Comparison of ENCODE assay signal across 8 mouse cellular contexts in the genomic region with DNA sequence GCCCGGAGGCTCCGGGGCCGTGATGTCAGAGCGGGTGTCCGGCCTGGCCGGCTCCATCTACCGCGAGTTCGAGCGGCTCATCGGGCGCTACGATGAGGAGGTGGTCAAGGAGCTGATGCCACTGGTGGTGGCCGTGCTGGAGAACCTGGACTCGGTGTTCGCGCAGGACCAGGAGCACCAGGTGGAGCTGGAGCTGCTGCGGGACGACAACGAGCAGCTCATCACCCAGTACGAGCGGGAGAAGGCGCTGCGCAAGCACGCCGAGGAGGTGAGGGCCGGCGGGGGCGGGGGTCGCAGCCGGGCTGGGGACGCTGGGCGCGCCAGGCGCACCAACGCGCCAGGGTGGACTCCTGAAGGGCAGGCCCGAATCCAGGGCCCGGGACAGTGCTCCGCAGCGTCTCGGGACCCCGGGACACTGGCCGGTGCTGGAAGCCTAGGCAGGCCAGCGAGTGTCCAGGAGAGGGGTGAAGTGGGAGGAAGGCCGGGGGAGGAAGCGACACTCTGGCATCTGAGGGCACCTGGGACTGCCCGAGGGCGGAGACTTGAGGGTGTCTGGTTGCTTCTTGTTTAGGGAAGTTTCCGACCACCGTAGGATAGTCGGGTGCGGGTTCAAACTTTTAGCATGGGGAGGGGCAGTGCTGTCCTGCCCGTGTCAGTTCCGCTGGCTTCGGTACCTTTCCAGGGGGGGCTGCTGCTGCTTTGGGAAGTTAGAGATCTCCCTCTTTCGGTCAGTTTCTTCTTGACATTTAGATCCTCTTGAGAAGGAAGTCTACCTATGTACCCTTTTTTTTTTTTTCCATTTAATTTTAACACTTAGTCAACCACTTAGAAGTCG. TPM values are rescaled to one million over a fixed set of nuclear protein-coding genes. Genes with fewer than 3 reads are reported as not detected.
DNase-seq lines count a peak whose midpoint lies in the region; ATAC-seq and TF ChIP-seq lines count a peak whose summit lies in the region.

No protein-coding gene starts in this region.

- peak overlapping the region; percentile 91 for H3K9ac ChIP-seq in embryonic facial prominence, embryonic 13.5 days
- peak overlapping the region; percentile 99 for H3K9ac ChIP-seq in heart, adult 2 months (ENCODE audit: low read depth, low read length)
- H3K9ac ChIP-seq in liver, adult 2 months (ENCODE audit: low read depth, low read length), result peak overlapping the region; percentile 96
- H3K9ac ChIP-seq in stomach, embryonic 16.5 days (ENCODE audit: low read length), result peak overlapping the region; percentile 98

- peaks cover 7% of the 10 kb centered on the region for H3K79me2 ChIP-seq in heart, adult 2 months (replicated peaks; ENCODE audit: control insufficient read depth, insufficient read depth, low read length)
- H3K79me2 ChIP-seq in liver, adult 2 months (ENCODE audit: control insufficient read depth, insufficient read depth, low read length), result peaks cover 18% of the 10 kb centered on the region

- intact Hi-C loops in heart, adult 2 months (cut with DNase I), result loop anchor here (2.0 to 5.0 kb wide), 3 partner anchors 39 to 76 kb away; a partner anchor contains a TSS

- 0 out of 2 replicates have a peak, but pooled peaks have one; percentile 41 for TF ChIP-seq EP300 in heart, adult 2 months (IDR thresholded peaks at IDR 0.05; ENCODE audit: insufficient read depth, low read depth, low read length)

- H3K4me2 ChIP-seq in embryonic facial prominence, embryonic 13.5 days, result peak overlapping the region; percentile 82
- H3K4me2 ChIP-seq in stomach, embryonic 16.5 days (ENCODE audit: low read depth, low read length), result peak overlapping the region; percentile 79

- TF ChIP-seq POLR2A in heart, adult 2 months (IDR thresholded peaks at IDR 0.05; ENCODE audit: insufficient read depth, low read depth, low read length), result no peak
- TF ChIP-seq POLR2A in kidney, adult 2 months (IDR thresholded peaks at IDR 0.05; ENCODE audit: low read depth, low read length), result no peak
- 0 out of 2 replicates have a peak, but pooled peaks have one; percentile 7 for TF ChIP-seq POLR2A in liver, adult 2 months (IDR thresholded peaks at IDR 0.05; ENCODE audit: extremely low read depth, insufficient read depth, low read length)

- under 1% methylated on average over 58 of the region's 58 CpGs for WGBS in embryonic facial prominence, embryonic 13.5 days
- under 1% methylated on average over 58 of the region's 58 CpGs for WGBS in heart, adult 2 months
- under 1% methylated on average over 58 of the region's 58 CpGs for WGBS in kidney, adult 2 months
- WGBS in liver, adult 2 months, result under 1% methylated on average over 58 of the region's 58 CpGs
- under 1% methylated on average over 56 of the region's 58 CpGs for WGBS in stomach, embryonic 16.5 days

- peak overlapping the region; percentile 87 for H3K4me3 ChIP-seq in embryonic facial prominence, embryonic 13.5 days
- peak overlapping the region; percentile 92 for H3K4me3 ChIP-seq in heart, adult 2 months
- H3K4me3 ChIP-seq in kidney, adult 2 months (ENCODE audit: insufficient read depth, low read depth, low read length), result peak overlapping the region; percentile 96
- H3K4me3 ChIP-seq in liver, adult 2 months (ENCODE audit: insufficient read depth, low read depth, low read length), result peak overlapping the region; percentile 84
- H3K4me3 ChIP-seq in stomach, embryonic 16.5 days (replicated peaks; ENCODE audit: low read length), result peak overlapping the region; percentile 95

- DNase-seq in A20 (ENCODE audit: low read depth, low spot score) (peak; percentile 82), adipocyte (ENCODE audit: low spot score) (peak; percentile 51)
- peak; percentile 67 to 73 for DNase-seq in heart, adult 2 months
- peak; percentile 61 for DNase-seq in kidney, adult 2 months
- no peak for DNase-seq in liver, adult 2 months (ENCODE audit: extremely low read depth, low read depth, low spot score)
- DNase-seq in monocyte, adult 2 months (ENCODE audit: low read depth in 1 of 2, low spot score in 2 of 2), result peak; percentile 56 to 69

- H3K27ac ChIP-seq in embryonic facial prominence, embryonic 13.5 days, result peak overlapping the region; percentile 98
- peak overlapping the region; percentile 98 for H3K27ac ChIP-seq in heart, adult 2 months
- peak overlapping the region; percentile 96 for H3K27ac ChIP-seq in kidney, adult 2 months (ENCODE audit: insufficient read depth, low read depth, low read length)
- peak overlapping the region; percentile 83 for H3K27ac ChIP-seq in liver, adult 2 months (replicated peaks; ENCODE audit: insufficient read depth, low read depth, low read length)
- H3K27ac ChIP-seq in stomach, embryonic 16.5 days (ENCODE audit: low read length), result peak overlapping the region; percentile 98

- no peaks in the 10 kb centered on the region for H3K27me3 ChIP-seq in embryonic facial prominence, embryonic 13.5 days
- no peaks in the 10 kb centered on the region for H3K27me3 ChIP-seq in heart, adult 2 months (ENCODE audit: control insufficient read depth, insufficient read depth, low read length)
- no peaks in the 10 kb centered on the region for H3K27me3 ChIP-seq in kidney, adult 2 months (replicated peaks; ENCODE audit: control insufficient read depth, insufficient read depth, low read length)
- no peaks in the 10 kb centered on the region for H3K27me3 ChIP-seq in liver, adult 2 months (ENCODE audit: control insufficient read depth, insufficient read depth, low read length)
- no peaks in the 10 kb centered on the region for H3K27me3 ChIP-seq in stomach, embryonic 16.5 days (ENCODE audit: control insufficient read depth, insufficient read depth, low read length)

- peak; percentile 32; the same call in 1 of the 2 replicates for ATAC-seq in embryonic facial prominence, embryonic 13.5 days (ENCODE audit: insufficient number of reproducible peaks, insufficient read depth, low FRiP score, low TSS enrichment, low read depth)
- peak; percentile 8; the same call in 1 of the 2 replicates for ATAC-seq in stomach, embryonic 16.5 days (ENCODE audit: insufficient read depth, low FRiP score)

- peak; percentile 60 for TF ChIP-seq CTCF in heart, adult 2 months (IDR thresholded peaks at IDR 0.05)
- TF ChIP-seq CTCF in kidney, adult 2 months (conservative IDR thresholded peaks at IDR 0.05; ENCODE audit: insufficient read depth, insufficient read length, low read depth, low read length), result peak; percentile 20; the same call in 1 of the 2 replicates
- TF ChIP-seq CTCF in liver, adult 2 months (IDR thresholded peaks at IDR 0.05; ENCODE audit: low read depth, low read length), result 0 out of 2 replicates have a peak, but pooled peaks have one; percentile 14

- no peaks in the 10 kb centered on the region for H3K36me3 ChIP-seq in embryonic facial prominence, embryonic 13.5 days
- peaks cover 26% of the 10 kb centered on the region for H3K36me3 ChIP-seq in heart, adult 2 months (ENCODE audit: control insufficient read depth, insufficient read depth, low read length)
- no peaks in the 10 kb centered on the region for H3K36me3 ChIP-seq in kidney, adult 2 months (ENCODE audit: control insufficient read depth, insufficient read depth, low read length)
- H3K36me3 ChIP-seq in liver, adult 2 months (ENCODE audit: control insufficient read depth, insufficient read depth, low read length), result no peaks in the 10 kb centered on the region
- no peaks in the 10 kb centered on the region for H3K36me3 ChIP-seq in stomach, embryonic 16.5 days (ENCODE audit: control insufficient read depth, insufficient read depth, low read length)

- H3K9me3 ChIP-seq in embryonic facial prominence, embryonic 13.5 days, result no peaks in the 10 kb centered on the region
- H3K9me3 ChIP-seq in stomach, embryonic 16.5 days (replicated peaks; ENCODE audit: control insufficient read depth, low read length), result no peaks in the 10 kb centered on the region

- H3K4me1 ChIP-seq in embryonic facial prominence, embryonic 13.5 days, result peaks cover 24% of the 10 kb centered on the region
- peaks cover 13% of the 10 kb centered on the region for H3K4me1 ChIP-seq in heart, adult 2 months (ENCODE audit: control insufficient read depth, insufficient read depth, low read length)
- peaks cover 24% of the 10 kb centered on the region; the same call in 1 of the 2 replicates for H3K4me1 ChIP-seq in kidney, adult 2 months (ENCODE audit: control insufficient read depth, insufficient read depth, low read length)
- peaks cover 20% of the 10 kb centered on the region for H3K4me1 ChIP-seq in liver, adult 2 months (ENCODE audit: control insufficient read depth, insufficient read depth, low read length)
- peaks cover 17% of the 10 kb centered on the region for H3K4me1 ChIP-seq in stomach, embryonic 16.5 days (ENCODE audit: control insufficient read depth, insufficient read depth, low read length)

RNA-seq across cellular contexts. Expression of a gene that starts 0.6 kb away (rescaled TPM):
- polyA plus RNA-seq in embryonic facial prominence, embryonic 13.5 days (2015; fragmentation: Nextera tagmentation; extraction: Ambion mirVana), result 46.3 and 56.7 TPM in 2 replicates
- 100 to 1,000 TPM; 131 to 155 TPM for total RNA-seq in heart, adult 2 months (2021)
- 23.9 and 40.7 TPM in 2 replicates for polyA plus RNA-seq in heart, adult 2 months (2012; rRNA removed)
- polyA plus RNA-seq in kidney, adult 2 months (2012; rRNA removed), result 19.1 and 24.6 TPM in 2 replicates
- total RNA-seq in liver, adult 2 months (2014; rRNA removed), result 52.4 and 58.5 TPM in 2 replicates
- polyA plus RNA-seq in liver, adult 2 months (2012; rRNA removed), result 9.8 and 12.2 TPM in 2 replicates
- 26.1 and 31.0 TPM in 2 replicates for polyA plus RNA-seq in stomach, embryonic 16.5 days (2015; fragmentation: Nextera tagmentation; extraction: Ambion mirVana)

RNA-seq across cellular contexts. Expression of a gene that starts 28.2 kb away (rescaled TPM):
- 127 and 140 TPM in 2 replicates for polyA plus RNA-seq in embryonic facial prominence, embryonic 13.5 days (2015; fragmentation: Nextera tagmentation; extraction: Ambion mirVana)
- total RNA-seq in heart, adult 2 months (2021), result 10 to 100 TPM; 13.9 to 19.7 TPM
- 32.4 and 35.2 TPM in 2 replicates for polyA plus RNA-seq in heart, adult 2 months (2012; rRNA removed)
- polyA plus RNA-seq in kidney, adult 2 months (2012; rRNA removed), result 158 and 178 TPM in 2 replicates
- 20.7 and 36.2 TPM in 2 replicates for total RNA-seq in liver, adult 2 months (2014; rRNA removed)
- polyA plus RNA-seq in liver, adult 2 months (2012; rRNA removed), result 73.7 and 83.2 TPM in 2 replicates
- polyA plus RNA-seq in stomach, embryonic 16.5 days (2015; fragmentation: Nextera tagmentation; extraction: Ambion mirVana), result 136 and 162 TPM in 2 replicates

RNA-seq across cellular contexts. Expression of a gene that starts 28.4 kb away (rescaled TPM):
- polyA plus RNA-seq in embryonic facial prominence, embryonic 13.5 days (2015; fragmentation: Nextera tagmentation; extraction: Ambion mirVana), result 306 and 441 TPM in 2 replicates
- total RNA-seq in heart, adult 2 months (2021), result 10 to 100 TPM in 1 of 2 experiments, 1 to 10 TPM in 1; 7.4 to 11.4 TPM
- 10.5 and 11.1 TPM in 2 replicates for polyA plus RNA-seq in heart, adult 2 months (2012; rRNA removed)
- 45.1 and 88.3 TPM in 2 replicates for polyA plus RNA-seq in kidney, adult 2 months (2012; rRNA removed)
- total RNA-seq in liver, adult 2 months (2014; rRNA removed), result 46.7 and 64.4 TPM in 2 replicates
- 36.2 and 37.6 TPM in 2 replicates for polyA plus RNA-seq in liver, adult 2 months (2012; rRNA removed)
- polyA plus RNA-seq in stomach, embryonic 16.5 days (2015; fragmentation: Nextera tagmentation; extraction: Ambion mirVana), result 296 and 325 TPM in 2 replicates

RNA-seq across cellular contexts. Expression of a gene that starts 40.5 kb away (rescaled TPM):
- 303 and 337 TPM in 2 replicates for polyA plus RNA-seq in embryonic facial prominence, embryonic 13.5 days (2015; fragmentation: Nextera tagmentation; extraction: Ambion mirVana)
- total RNA-seq in heart, adult 2 months (2021), result 1,000 to 10,000 TPM in 1 of 2 experiments, 100 to 1,000 TPM in 1; 935 to 1,129 TPM
- 469 and 474 TPM in 2 replicates for polyA plus RNA-seq in heart, adult 2 months (2012; rRNA removed)
- polyA plus RNA-seq in kidney, adult 2 months (2012; rRNA removed), result 380 and 386 TPM in 2 replicates
- total RNA-seq in liver, adult 2 months (2014; rRNA removed), result 363 and 370 TPM in 2 replicates
- 153 and 184 TPM in 2 replicates for polyA plus RNA-seq in liver, adult 2 months (2012; rRNA removed)
- polyA plus RNA-seq in stomach, embryonic 16.5 days (2015; fragmentation: Nextera tagmentation; extraction: Ambion mirVana), result 287 and 314 TPM in 2 replicates
